Comparison of ENCODE assay signal across 8 mouse cellular contexts in genomic region chr7:80857181-80857580, GRCm38 (mm10). TPM values are rescaled to one million over a fixed set of nuclear protein-coding genes. Genes with fewer than 3 reads are reported as not detected.
DNase-seq lines count a peak whose midpoint lies in the region; ATAC-seq lines count a peak whose summit lies in the region.

No protein-coding gene starts in this region.

- H3K4me1 ChIP-seq in hindbrain, embryonic 10.5 days (replicated peaks): peaks cover 18% of the 10 kb centered on the region
- peaks cover 6% of the 10 kb centered on the region for H3K4me1 ChIP-seq in hindbrain, embryonic 16.5 days (ENCODE audit: control insufficient read depth, insufficient read depth, low read depth, low read length)

- H3K4me3 ChIP-seq in hindbrain, embryonic 10.5 days: no peak overlapping the region
- no peak overlapping the region for H3K4me3 ChIP-seq in hindbrain, embryonic 16.5 days (ENCODE audit: low read length)

- no peak overlapping the region for H3K9ac ChIP-seq in hindbrain, embryonic 16.5 days (ENCODE audit: low read depth, low read length)

- H3K27me3 ChIP-seq in hindbrain, embryonic 10.5 days (ENCODE audit: insufficient read depth, poor library complexity, severe bottlenecking): no peaks in the 10 kb centered on the region
- H3K27me3 ChIP-seq in hindbrain, embryonic 16.5 days (replicated peaks; ENCODE audit: control insufficient read depth, insufficient read depth, low read length): no peaks in the 10 kb centered on the region

- H3K36me3 ChIP-seq in hindbrain, embryonic 10.5 days: no peaks in the 10 kb centered on the region
- H3K36me3 ChIP-seq in hindbrain, embryonic 16.5 days (ENCODE audit: control insufficient read depth, insufficient read depth, low read length): no peaks in the 10 kb centered on the region

- no peak overlapping the region for H3K27ac ChIP-seq in hindbrain, embryonic 10.5 days
- H3K27ac ChIP-seq in hindbrain, embryonic 16.5 days (ENCODE audit: low read depth, low read length): no peak overlapping the region

- ATAC-seq in hindbrain, embryonic 16.5 days: no peak
- peak; percentile 75 for ATAC-seq in common myeloid progenitor, adult 5-6 weeks (replicated peaks; ENCODE audit: low read depth, poor library complexity, severe bottlenecking)
- ATAC-seq in megakaryocyte, adult 5-6 weeks (ENCODE audit: poor library complexity, severe bottlenecking): peak; percentile 65

- H3K9me3 ChIP-seq in hindbrain, embryonic 10.5 days: no peaks in the 10 kb centered on the region
- H3K9me3 ChIP-seq in hindbrain, embryonic 16.5 days (ENCODE audit: control insufficient read depth, low read length): no peaks in the 10 kb centered on the region

- peak; percentile 77 for DNase-seq in hindbrain, embryonic 10.5 days (ENCODE audit: low spot score)
- DNase-seq in adipocyte (ENCODE audit: low spot score): peak; percentile 72
- peak; percentile 79 for DNase-seq in heart, adult 8-10 months (ENCODE audit: low spot score)
- peak; percentile 85 to 86 for DNase-seq in layer of hippocampus, postnatal 10 days (ENCODE audit: low spot score in 2 of 2)
- DNase-seq in spleen, postnatal 14 days (ENCODE audit: low spot score in 2 of 2): peak; percentile 57 to 72

- 32% methylated on average over 6 of the region's 6 CpGs for WGBS in hindbrain, embryonic 10.5 days
- 24% methylated on average over 6 of the region's 6 CpGs for WGBS in hindbrain, embryonic 16.5 days

- no peak overlapping the region for H3K4me2 ChIP-seq in hindbrain, embryonic 16.5 days (ENCODE audit: low read length)

RNA-seq across cellular contexts. Expression of gene Zscan2, which starts 3.5 kb away (rescaled TPM):
- polyA plus RNA-seq in hindbrain, embryonic 10.5 days (2016; fragmentation: Nextera tagmentation; extraction: Ambion mirVana): 3.6 and 4.0 TPM in 2 replicates
- 3.3 and 3.4 TPM in 2 replicates for polyA plus RNA-seq in hindbrain, embryonic 16.5 days (2015; fragmentation: Nextera tagmentation; extraction: Ambion mirVana)
- 7.9 and 14.2 TPM in 2 replicates for total RNA-seq in common myeloid progenitor, adult 5-6 weeks (2017)
- 1 to 10 TPM; 4.7 to 8.1 (median 6.2) TPM for total RNA-seq in heart, adult 8-10 months (2022)
- total RNA-seq in layer of hippocampus, postnatal 10 days (2021): 10 to 100 TPM; 13.5 to 14.4 TPM
- total RNA-seq in megakaryocyte, adult 5-6 weeks (2015): 1.6 and 2.0 TPM in 2 replicates
- total RNA-seq in megakaryocyte, adult 5-6 weeks (2017): 1.5 and 2.9 TPM in 2 replicates

RNA-seq across cellular contexts. Expression of gene Iqgap1, which starts 31.4 kb away (rescaled TPM):
- 25.2 and 28.9 TPM in 2 replicates for polyA plus RNA-seq in hindbrain, embryonic 10.5 days (2016; fragmentation: Nextera tagmentation; extraction: Ambion mirVana)
- polyA plus RNA-seq in hindbrain, embryonic 16.5 days (2015; fragmentation: Nextera tagmentation; extraction: Ambion mirVana): 19.2 and 20.7 TPM in 2 replicates
- total RNA-seq in common myeloid progenitor, adult 5-6 weeks (2017): 84.8 and 101 TPM in 2 replicates
- 10 to 100 TPM; 28.6 to 38.3 (median 31.5) TPM for total RNA-seq in heart, adult 8-10 months (2022)
- total RNA-seq in layer of hippocampus, postnatal 10 days (2021): 10 to 100 TPM; 28.8 to 37.8 TPM
- 246 and 291 TPM in 2 replicates for total RNA-seq in megakaryocyte, adult 5-6 weeks (2015)
- 287 and 303 TPM in 2 replicates for total RNA-seq in megakaryocyte, adult 5-6 weeks (2017)

RNA-seq across cellular contexts. Expression of gene Wdr73, which starts 43.9 kb away (rescaled TPM):
- polyA plus RNA-seq in hindbrain, embryonic 10.5 days (2016; fragmentation: Nextera tagmentation; extraction: Ambion mirVana): 46.3 and 48.4 TPM in 2 replicates
- 33.8 and 35.8 TPM in 2 replicates for polyA plus RNA-seq in hindbrain, embryonic 16.5 days (2015; fragmentation: Nextera tagmentation; extraction: Ambion mirVana)
- total RNA-seq in common myeloid progenitor, adult 5-6 weeks (2017): 31.7 and 79.8 TPM in 2 replicates
- total RNA-seq in heart, adult 8-10 months (2022): 1 to 10 TPM; 4.6 to 7.6 (median 6.3) TPM
- 10 to 100 TPM; 28.4 to 33.4 TPM for total RNA-seq in layer of hippocampus, postnatal 10 days (2021)
- total RNA-seq in megakaryocyte, adult 5-6 weeks (2015): 5.8 and 6.0 TPM in 2 replicates
- total RNA-seq in megakaryocyte, adult 5-6 weeks (2017): 6.4 and 9.7 TPM in 2 replicates

RNA-seq across cellular contexts. Expression of gene Nmb, which starts 47.7 kb away (rescaled TPM):
- 6.7 and 8.6 TPM in 2 replicates for polyA plus RNA-seq in hindbrain, embryonic 10.5 days (2016; fragmentation: Nextera tagmentation; extraction: Ambion mirVana)
- 7.6 and 7.7 TPM in 2 replicates for polyA plus RNA-seq in hindbrain, embryonic 16.5 days (2015; fragmentation: Nextera tagmentation; extraction: Ambion mirVana)
- not detected in 2 replicates for total RNA-seq in common myeloid progenitor, adult 5-6 weeks (2017)
- 10 to 100 TPM in 1 of 4 experiments, 1 to 10 TPM in 3; 5.1 to 11.7 (median 7.9) TPM for total RNA-seq in heart, adult 8-10 months (2022)
- 10 to 100 TPM in 1 of 2 experiments, 1 to 10 TPM in 1; 9.9 to 12.7 TPM for total RNA-seq in layer of hippocampus, postnatal 10 days (2021)
- 6.1 and 9.2 TPM in 2 replicates for total RNA-seq in megakaryocyte, adult 5-6 weeks (2015)
- total RNA-seq in megakaryocyte, adult 5-6 weeks (2017): 0.59 and 1.3 TPM in 2 replicates
